Mouse (Mus musculus): ENCODE data around the gene 4930519P11Rik.

- TF ChIP-seq CTCF (IDR thresholded peaks at IDR 0.05; ENCODE audit: low read depth, low read length) (no peak), POLR2A (IDR thresholded peaks at IDR 0.05; ENCODE audit: borderline replicate concordance, low read depth, low read length) (no peak)
These were observed 17.5 kb downstream of the 4930519P11Rik start for GRCm38 (mm10) chr2:154595775-154596174.

Data from bone marrow macrophage, adult 2 months (primary cell).